Comparison of ENCODE assay signal across 22 mouse cellular contexts in genomic region chr4:58497284-58497683, GRCm38 (mm10). TPM values are rescaled to one million over a fixed set of nuclear protein-coding genes. Genes with fewer than 3 reads are reported as not detected.
DNase-seq lines count a peak whose midpoint lies in the region; ATAC-seq and TF ChIP-seq lines count a peak whose summit lies in the region.
"Had no signal": no experiment of that assay in that cellular context is flagged by ENCODE, and none has a peak within 500 bp of the region (broad histone marks: within the 10 kb centered on the region; RNA-seq: fewer than 3 reads in every experiment).

No protein-coding gene starts in this region.

- H3K4me1 ChIP-seq in intestine, embryonic 14.5 days (replicated peaks; ENCODE audit: control insufficient read depth, insufficient read depth, low read length), result peaks cover 25% of the 10 kb centered on the region
- H3K4me1 ChIP-seq in intestine, postnatal 0 days (replicated peaks; ENCODE audit: control insufficient read depth, insufficient read depth, low read length), result no peaks in the 10 kb centered on the region
- peaks cover 8% of the 10 kb centered on the region for H3K4me1 ChIP-seq in lung, embryonic 16.5 days (replicated peaks; ENCODE audit: control insufficient read depth, insufficient read depth, low read length)
- no peaks in the 10 kb centered on the region for H3K4me1 ChIP-seq in lung, adult 2 months (ENCODE audit: control insufficient read depth, insufficient read depth, low read length)
- H3K4me1 ChIP-seq in intestine, embryonic 16.5 days (ENCODE audit: control insufficient read depth, insufficient read depth, low read length), result peaks cover 18% of the 10 kb centered on the region
- H3K4me1 ChIP-seq in stomach, postnatal 0 days (replicated peaks; ENCODE audit: control insufficient read depth, insufficient read depth), result peaks cover 3% of the 10 kb centered on the region
- peaks cover 24% of the 10 kb centered on the region for H3K4me1 ChIP-seq in forebrain, embryonic 13.5 days

- TF ChIP-seq EP300 in stomach, postnatal 0 days (optimal IDR thresholded peaks at IDR 0.05), result no peak

- ATAC-seq in intestine, embryonic 14.5 days (replicated peaks; ENCODE audit: low FRiP score, low TSS enrichment, low read depth), result peak; percentile 49; the same call in 1 of the 2 replicates
- ATAC-seq in intestine, postnatal 0 days, result no peak
- ATAC-seq in lung, embryonic 16.5 days (ENCODE audit: low read depth), result peak; percentile 40; the same call in 1 of the 2 replicates
- peak; percentile 55 for ATAC-seq in intestine, embryonic 16.5 days
- peak; percentile 41; the same call in 1 of the 2 replicates for ATAC-seq in stomach, postnatal 0 days (ENCODE audit: low FRiP score, low TSS enrichment)
- no peak for ATAC-seq in granulocyte monocyte progenitor cell, adult 5-6 weeks (replicated peaks; ENCODE audit: poor library complexity, severe bottlenecking)
- no peak for ATAC-seq in forebrain, embryonic 13.5 days

- H3K4me3 ChIP-seq in intestine, embryonic 14.5 days (ENCODE audit: low read depth, low read length), result no peak overlapping the region
- no peak overlapping the region for H3K4me3 ChIP-seq in intestine, postnatal 0 days (ENCODE audit: low read depth, low read length)
- no peak overlapping the region for H3K4me3 ChIP-seq in lung, embryonic 16.5 days (ENCODE audit: low read length)
- no peak overlapping the region for H3K4me3 ChIP-seq in lung, adult 2 months (replicated peaks; ENCODE audit: extremely low read depth, low read depth, low read length)
- no peak overlapping the region for H3K4me3 ChIP-seq in intestine, embryonic 16.5 days (ENCODE audit: low read length)
- no peak overlapping the region for H3K4me3 ChIP-seq in stomach, postnatal 0 days (ENCODE audit: low read depth, low read length)
- no peak overlapping the region for H3K4me3 ChIP-seq in forebrain, embryonic 13.5 days
- H3K4me3 ChIP-seq: forebrain, embryonic 12.5 days; gastrocnemius, adult 2 months; heart, embryonic 15.5 days had no signal

- H3K4me2 ChIP-seq in intestine, embryonic 14.5 days (ENCODE audit: low read length), result peak overlapping the region; percentile 11; the same call in 1 of the 2 replicates
- no peak overlapping the region for H3K4me2 ChIP-seq in intestine, postnatal 0 days (replicated peaks; ENCODE audit: low read depth)
- no peak overlapping the region for H3K4me2 ChIP-seq in lung, embryonic 16.5 days (ENCODE audit: low read depth, low read length)
- no peak overlapping the region for H3K4me2 ChIP-seq in intestine, embryonic 16.5 days (ENCODE audit: low read depth, low read length)
- H3K4me2 ChIP-seq in stomach, postnatal 0 days (replicated peaks; ENCODE audit: low read depth), result no peak overlapping the region; the same call in 1 of the 2 replicates
- no peak overlapping the region for H3K4me2 ChIP-seq in forebrain, embryonic 13.5 days
- H3K4me2 ChIP-seq: forebrain, embryonic 12.5 days; heart, embryonic 11.5 days; heart, embryonic 15.5 days; hindbrain, embryonic 14.5 days had no signal

- H3K27ac ChIP-seq in intestine, embryonic 14.5 days (ENCODE audit: low read depth), result peak overlapping the region; percentile 2; the same call in 1 of the 2 replicates
- H3K27ac ChIP-seq in intestine, postnatal 0 days (ENCODE audit: low read depth, low read length), result no peak overlapping the region
- no peak overlapping the region for H3K27ac ChIP-seq in lung, embryonic 16.5 days (ENCODE audit: low read length)
- H3K27ac ChIP-seq in intestine, embryonic 16.5 days (ENCODE audit: low read length), result no peak overlapping the region
- no peak overlapping the region; the same call in 1 of the 2 replicates for H3K27ac ChIP-seq in stomach, postnatal 0 days (replicated peaks)
- H3K27ac ChIP-seq in forebrain, embryonic 13.5 days, result no peak overlapping the region
- H3K27ac ChIP-seq: forebrain, embryonic 12.5 days; gastrocnemius, adult 2 months; heart, embryonic 15.5 days; hindbrain, embryonic 14.5 days had no signal

- H3K27me3 ChIP-seq in intestine, embryonic 14.5 days (replicated peaks; ENCODE audit: control insufficient read depth, insufficient read depth, low read length), result no peaks in the 10 kb centered on the region
- H3K27me3 ChIP-seq in intestine, postnatal 0 days (replicated peaks; ENCODE audit: control insufficient read depth, insufficient read depth, low read length), result no peaks in the 10 kb centered on the region
- no peaks in the 10 kb centered on the region for H3K27me3 ChIP-seq in lung, embryonic 16.5 days (ENCODE audit: control insufficient read depth, insufficient read depth, low read depth, low read length)
- no peaks in the 10 kb centered on the region for H3K27me3 ChIP-seq in intestine, embryonic 16.5 days (replicated peaks; ENCODE audit: control insufficient read depth, insufficient read depth, low read length)
- H3K27me3 ChIP-seq in stomach, postnatal 0 days (ENCODE audit: control insufficient read depth, insufficient read depth, low read length), result no peaks in the 10 kb centered on the region
- H3K27me3 ChIP-seq in forebrain, embryonic 13.5 days, result no peaks in the 10 kb centered on the region
- H3K27me3 ChIP-seq: CH12.LX; forebrain, embryonic 12.5 days; heart, embryonic 15.5 days had no signal

- no peak for TF ChIP-seq CTCF in intestine, postnatal 0 days (IDR thresholded peaks at IDR 0.05; ENCODE audit: low read depth)
- no peak for TF ChIP-seq CTCF in lung, adult 2 months (IDR thresholded peaks at IDR 0.05; ENCODE audit: insufficient read depth, low read length)
- TF ChIP-seq CTCF in stomach, postnatal 0 days (IDR thresholded peaks at IDR 0.05; ENCODE audit: low read depth), result no peak

- no peak for DNase-seq in intestine, embryonic 14.5 days (ENCODE audit: low spot score)
- DNase-seq in lung, adult 2 months, result no peak
- DNase-seq in stomach, postnatal 0 days (ENCODE audit: low spot score), result no peak
- DNase-seq: adrenal gland, adult 2 months; adrenal gland, postnatal 25 days; cerebellum, adult 18-20 months; cerebellum, adult 9-11 months; cerebellum, postnatal 36 days; gastrocnemius, adult 2 months; gastrocnemius, postnatal 25 days; heart, adult 18-20 months; heart, postnatal 14 days had no signal

- no peak overlapping the region for H3K9ac ChIP-seq in intestine, embryonic 14.5 days (ENCODE audit: low read length)
- no peak overlapping the region for H3K9ac ChIP-seq in intestine, postnatal 0 days (ENCODE audit: low read depth, low read length)
- H3K9ac ChIP-seq in lung, embryonic 16.5 days (ENCODE audit: low read length), result no peak overlapping the region
- H3K9ac ChIP-seq in intestine, embryonic 16.5 days (ENCODE audit: low read depth, low read length), result no peak overlapping the region
- no peak overlapping the region for H3K9ac ChIP-seq in stomach, postnatal 0 days (ENCODE audit: low read length)
- H3K9ac ChIP-seq in forebrain, embryonic 13.5 days, result no peak overlapping the region
- H3K9ac ChIP-seq: forebrain, embryonic 12.5 days; heart, embryonic 15.5 days; hindbrain, embryonic 14.5 days had no signal

- TF ChIP-seq POLR2A in lung, adult 2 months (IDR thresholded peaks at IDR 0.05; ENCODE audit: borderline replicate concordance, extremely low read depth, low read depth, low read length), result no peak

- no peaks in the 10 kb centered on the region for H3K9me3 ChIP-seq in intestine, embryonic 14.5 days (ENCODE audit: control insufficient read depth, low read length)
- H3K9me3 ChIP-seq in intestine, postnatal 0 days (ENCODE audit: control insufficient read depth), result no peaks in the 10 kb centered on the region
- no peaks in the 10 kb centered on the region for H3K9me3 ChIP-seq in lung, embryonic 16.5 days (ENCODE audit: control insufficient read depth, low read length)
- H3K9me3 ChIP-seq in intestine, embryonic 16.5 days (ENCODE audit: control insufficient read depth, low read length), result no peaks in the 10 kb centered on the region
- H3K9me3 ChIP-seq in stomach, postnatal 0 days (ENCODE audit: control insufficient read depth, low read length), result no peaks in the 10 kb centered on the region
- no peaks in the 10 kb centered on the region for H3K9me3 ChIP-seq in forebrain, embryonic 13.5 days (replicated peaks)
- H3K9me3 ChIP-seq: forebrain, embryonic 12.5 days; heart, embryonic 15.5 days had no signal

- peaks cover 10% of the 10 kb centered on the region; the same call in 1 of the 2 replicates for H3K36me3 ChIP-seq in intestine, embryonic 14.5 days (ENCODE audit: control insufficient read depth, insufficient read depth, low read length)
- no peaks in the 10 kb centered on the region for H3K36me3 ChIP-seq in intestine, postnatal 0 days (ENCODE audit: control insufficient read depth, insufficient read depth)
- no peaks in the 10 kb centered on the region for H3K36me3 ChIP-seq in lung, embryonic 16.5 days (ENCODE audit: control insufficient read depth, insufficient read depth, low read length)
- no peaks in the 10 kb centered on the region for H3K36me3 ChIP-seq in intestine, embryonic 16.5 days (ENCODE audit: control insufficient read depth, insufficient read depth, low read length)
- no peaks in the 10 kb centered on the region for H3K36me3 ChIP-seq in stomach, postnatal 0 days (ENCODE audit: control insufficient read depth, insufficient read depth, low read length)
- H3K36me3 ChIP-seq in forebrain, embryonic 13.5 days (ENCODE audit: poor library complexity, severe bottlenecking), result no peaks in the 10 kb centered on the region
- H3K36me3 ChIP-seq: forebrain, embryonic 12.5 days; heart, embryonic 15.5 days had no signal

- WGBS in intestine, embryonic 14.5 days, result 32% methylated on average over 4 of the region's 4 CpGs
- 58% methylated on average over 4 of the region's 4 CpGs for WGBS in intestine, postnatal 0 days
- WGBS in lung, embryonic 16.5 days, result 32% methylated on average over 4 of the region's 4 CpGs
- WGBS in lung, adult 2 months, result 45% methylated on average over 4 of the region's 4 CpGs
- WGBS in intestine, embryonic 16.5 days, result 46% methylated on average over 4 of the region's 4 CpGs
- 53% methylated on average over 4 of the region's 4 CpGs for WGBS in stomach, postnatal 0 days
- 95% methylated on average over 4 of the region's 4 CpGs for WGBS in forebrain, embryonic 13.5 days

RNA-seq across cellular contexts. Expression of gene Lpar1, which starts 56.4 kb away (rescaled TPM):
- polyA plus RNA-seq in intestine, embryonic 14.5 days (2014; fragmentation: Nextera tagmentation; extraction: Ambion mirVana), result 57.0 and 66.2 TPM in 2 replicates
- polyA plus RNA-seq in intestine, postnatal 0 days (2015; fragmentation: Nextera tagmentation; extraction: Ambion mirVana), result 64.9 and 70.3 TPM in 2 replicates
- polyA plus RNA-seq in lung, embryonic 16.5 days (2015; fragmentation: Nextera tagmentation; extraction: Ambion mirVana), result 43.7 and 44.4 TPM in 2 replicates
- polyA plus RNA-seq in lung, adult 2 months (2012; rRNA removed), result 27.8 and 29.0 TPM in 2 replicates
- 53.4 and 54.1 TPM in 2 replicates for polyA plus RNA-seq in intestine, embryonic 16.5 days (2015; fragmentation: Nextera tagmentation; extraction: Ambion mirVana)
- polyA plus RNA-seq in stomach, postnatal 0 days (2015; fragmentation: Nextera tagmentation; extraction: Ambion mirVana), result 36.4 and 37.5 TPM in 2 replicates
- total RNA-seq in granulocyte monocyte progenitor cell, adult 5-6 weeks (2014; fragmentation: Nextera tagmentation), result not detected in 2 replicates
- 0.09 and 3.5 TPM in 2 replicates for total RNA-seq in granulocyte monocyte progenitor cell, adult 5-6 weeks (2017)
- polyA plus RNA-seq in forebrain, embryonic 13.5 days (2015; fragmentation: Nextera tagmentation; extraction: Ambion mirVana), result 29.9 and 35.7 TPM in 2 replicates

Comparison
In these comparisons a context has a peak if more than half of its experiments do, and no peak if none do; other contexts are left out.
1. ATAC-seq: peak in intestine, embryonic 14.5 days (single experiment), lung, embryonic 16.5 days (single experiment), intestine, embryonic 16.5 days (single experiment) and stomach, postnatal 0 days (single experiment); none in intestine, postnatal 0 days (single experiment), granulocyte monocyte progenitor cell, adult 5-6 weeks (single experiment) and forebrain, embryonic 13.5 days (single experiment).